ENCODE assay signal across 21 mouse cellular contexts in genomic region chr2:141556747-141557146, GRCm38 (mm10).
"Had no signal": no experiment of that assay in that cellular context is flagged by ENCODE, and none has a peak within 500 bp of the region (broad histone marks: within the 10 kb centered on the region; RNA-seq: fewer than 3 reads in every experiment).

No protein-coding gene starts in this region.

- H3K4me1 ChIP-seq: megakaryocyte, embryonic 14.5 days; neural tube, embryonic 12.5 days; neural tube, embryonic 15.5 days; stomach, embryonic 15.5 days had no signal

- DNase-seq: kidney, adult 18-20 months; kidney, adult 9 months; kidney, postnatal 14 days; kidney, postnatal 4 days; left cerebral cortex, postnatal 4 days; liver, postnatal 0 days; lung, postnatal 10 days; lung, postnatal 36 days; midbrain, embryonic 14.5 days; right cerebral cortex, postnatal 25 days; spleen, adult 18-20 months; thymus, postnatal 36 days had no signal

- ATAC-seq: intestine, embryonic 16.5 days; liver, postnatal 0 days had no signal

- H3K27me3 ChIP-seq: lung, embryonic 15.5 days; megakaryocyte, embryonic 14.5 days; neural tube, embryonic 12.5 days; neural tube, embryonic 15.5 days; stomach, embryonic 15.5 days had no signal

- H3K9me3 ChIP-seq: lung, embryonic 15.5 days; megakaryocyte, embryonic 14.5 days; neural tube, embryonic 12.5 days; neural tube, embryonic 15.5 days; stomach, embryonic 15.5 days had no signal

- H3K4me3 ChIP-seq: lung, embryonic 15.5 days; megakaryocyte, embryonic 14.5 days; neural tube, embryonic 12.5 days; neural tube, embryonic 15.5 days; stomach, embryonic 15.5 days had no signal

- H3K27ac ChIP-seq: liver, embryonic 14.5 days; lung, embryonic 15.5 days; neural tube, embryonic 12.5 days; neural tube, embryonic 15.5 days; stomach, embryonic 15.5 days had no signal

- H3K36me3 ChIP-seq: lung, embryonic 15.5 days; neural tube, embryonic 12.5 days; neural tube, embryonic 15.5 days; stomach, embryonic 15.5 days had no signal

- H3K9ac ChIP-seq: liver, embryonic 14.5 days; liver, postnatal 0 days; lung, embryonic 15.5 days; neural tube, embryonic 12.5 days; neural tube, embryonic 15.5 days; stomach, embryonic 15.5 days had no signal

- H3K4me2 ChIP-seq: liver, embryonic 11.5 days; lung, embryonic 15.5 days; midbrain, embryonic 11.5 days; neural tube, embryonic 12.5 days; neural tube, embryonic 15.5 days; stomach, embryonic 15.5 days had no signal
